Mouse (Mus musculus): ENCODE data around the gene Nfya.

- TF ChIP-seq POLR2A (IDR thresholded peaks at IDR 0.05; ENCODE audit: control insufficient read depth, low read depth, low read length) (no peak), CTCF (IDR thresholded peaks at IDR 0.05; ENCODE audit: control insufficient read depth, insufficient read depth, insufficient replicate concordance, low read depth, low read length) (no peak)
Observed at GRCm38 (mm10) chr17:48385786-48386461, 23.8 kb downstream of the Nfya start.

All from testis, adult 2 months (tissue).